Mouse (Mus musculus) cerebellum, adult 9-11 months (tissue): ENCODE measurements at regions not wholly inside any gene's neighbourhood (a gene's known extent, or its start where the extent isn't known, plus 50 kb on each side); places are given as distances from the start of the nearest gene placed in this dataset.

ENCODE experiments used
- DNase-seq: peaks from one replicate; pipeline ENCODE4 v3.0.0; 2022

- no peak for DNase-seq
These were observed 119.3 kb downstream of the Ttc8 start for GRCm38 (mm10) chr12:99039497-99040322.

DNA sequence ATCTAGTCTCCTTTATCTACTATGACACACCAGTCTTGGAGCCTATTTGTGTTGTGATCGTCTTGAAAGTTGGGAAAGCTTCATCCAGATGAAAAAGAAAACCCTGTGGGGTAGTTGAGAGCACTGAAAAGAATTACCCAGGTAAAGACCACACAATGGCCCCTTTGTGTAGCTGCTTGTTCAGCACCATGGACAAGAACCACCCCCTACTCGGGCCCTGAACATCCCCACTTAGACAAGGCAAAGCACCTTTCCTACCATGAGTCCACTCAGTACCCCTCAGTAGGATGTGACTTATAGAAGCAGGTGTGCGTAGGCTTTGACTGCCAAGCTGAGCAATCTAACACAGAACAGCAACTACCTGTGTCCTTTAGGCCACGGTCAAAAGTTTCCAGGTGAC, 121.2 kb downstream of the Ttc8 start:
- no peak for DNase-seq

DNA sequence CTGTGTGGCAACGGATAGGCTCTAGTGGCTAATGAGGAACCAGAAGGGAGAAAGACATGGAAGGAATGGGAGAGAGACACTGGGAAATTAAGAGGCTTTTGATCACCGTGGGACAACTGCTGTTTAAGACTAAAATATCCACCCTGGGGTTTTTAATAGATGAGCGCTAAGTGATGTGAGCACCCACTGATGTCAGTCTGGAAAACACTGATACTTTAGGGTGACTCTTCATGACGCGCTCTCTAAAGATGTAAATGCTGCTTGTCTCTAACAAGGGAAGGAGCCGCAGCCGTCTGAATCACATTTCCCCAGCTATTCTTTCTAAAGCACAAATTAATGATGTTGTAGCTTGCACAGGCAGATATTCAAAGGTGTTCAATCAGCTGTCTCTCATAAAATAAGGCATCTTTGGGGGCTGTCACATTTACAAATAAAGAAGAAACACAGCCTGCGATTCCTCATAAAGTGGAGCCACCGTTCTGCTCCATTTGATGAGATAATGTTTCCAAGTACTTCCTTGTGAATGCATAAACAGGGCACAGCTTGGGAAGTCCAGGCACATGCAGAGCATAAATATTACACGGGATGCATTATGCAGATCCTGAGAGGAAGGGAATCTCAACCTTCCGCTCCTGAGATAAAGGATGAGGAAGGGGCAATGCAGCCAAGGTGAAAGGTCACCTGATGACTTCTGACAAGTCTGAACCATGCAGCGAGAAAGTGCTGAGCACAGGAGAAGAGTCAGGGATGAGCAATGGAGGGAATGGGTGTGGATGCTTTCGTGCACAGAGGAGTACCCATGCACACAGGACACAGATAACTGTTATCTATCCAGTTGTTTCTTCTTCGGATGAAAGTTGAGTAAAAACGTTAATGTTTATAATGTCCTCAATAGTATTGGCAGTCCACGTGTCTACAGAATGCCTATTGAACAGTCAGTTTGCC, 122.8 kb downstream of the Ttc8 start:
- DNase-seq = no peak

GRCm38 (mm10) chr12:99044477-99044876, 124.1 kb downstream of the Ttc8 start:
- DNase-seq = no peak

- DNase-seq = no peak
These were observed 130.1 kb downstream of the Ttc8 start for GRCm38 (mm10) chr12:99050426-99050825.

- DNase-seq = peak; percentile 88
These were observed 132.2 kb downstream of the Ttc8 start for GRCm38 (mm10) chr12:99052599-99052998.

- DNase-seq = peak; percentile 47
These were observed 137.1 kb downstream of the Ttc8 start for GRCm38 (mm10) chr12:99057521-99057920.

- DNase-seq = no peak
These were observed 138.5 kb downstream of the Ttc8 start for GRCm38 (mm10) chr12:99058916-99059315.

DNA sequence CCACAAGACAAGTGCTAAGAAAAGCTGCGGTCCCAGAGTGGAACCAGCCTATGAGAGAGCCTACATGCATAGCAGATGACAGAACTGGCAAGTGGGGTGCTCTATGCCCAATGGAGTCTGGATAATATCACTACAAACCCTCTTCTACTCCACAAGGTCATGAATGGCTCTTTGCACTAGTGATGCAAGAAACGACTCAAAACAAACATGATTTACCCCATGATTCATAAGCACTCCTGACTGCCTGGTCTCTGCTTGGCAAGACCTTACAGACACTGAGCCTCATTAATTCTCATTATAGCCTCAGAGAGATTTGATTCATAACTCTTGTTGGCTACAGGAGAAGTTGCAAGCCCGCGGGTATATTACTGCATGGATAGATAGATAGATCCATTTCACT, 139.1 kb downstream of the Ttc8 start:
- DNase-seq = no peak

DNA sequence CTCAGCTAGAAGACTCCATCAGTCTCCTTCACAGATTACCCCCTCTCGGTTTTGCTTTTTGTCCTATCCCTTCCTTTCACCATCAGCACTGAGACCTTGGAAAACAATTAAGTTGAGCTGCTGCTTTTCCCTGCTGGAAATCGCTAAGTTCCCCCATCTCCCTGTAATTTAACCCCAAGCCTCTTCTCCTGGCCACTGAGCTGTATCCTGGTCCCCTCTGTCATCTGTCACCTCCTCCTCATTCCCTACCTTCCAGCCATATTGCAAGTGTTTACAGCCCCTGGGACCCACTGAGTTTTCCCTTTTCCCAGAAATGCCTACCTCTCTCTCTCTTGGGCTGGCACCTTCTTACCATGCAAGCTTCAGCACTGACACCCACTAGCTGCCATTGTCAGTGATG, 140.3 kb downstream of the Ttc8 start:
- DNase-seq = no peak

- DNase-seq = no peak
These were observed 143.1 kb downstream of the Ttc8 start for GRCm38 (mm10) chr12:99063441-99063840.

- no peak for DNase-seq
These were observed 143.5 kb downstream of the Ttc8 start for GRCm38 (mm10) chr12:99063885-99064284.

- no peak for DNase-seq
These were observed 147.6 kb downstream of the Ttc8 start for GRCm38 (mm10) chr12:99067962-99068361.

DNA sequence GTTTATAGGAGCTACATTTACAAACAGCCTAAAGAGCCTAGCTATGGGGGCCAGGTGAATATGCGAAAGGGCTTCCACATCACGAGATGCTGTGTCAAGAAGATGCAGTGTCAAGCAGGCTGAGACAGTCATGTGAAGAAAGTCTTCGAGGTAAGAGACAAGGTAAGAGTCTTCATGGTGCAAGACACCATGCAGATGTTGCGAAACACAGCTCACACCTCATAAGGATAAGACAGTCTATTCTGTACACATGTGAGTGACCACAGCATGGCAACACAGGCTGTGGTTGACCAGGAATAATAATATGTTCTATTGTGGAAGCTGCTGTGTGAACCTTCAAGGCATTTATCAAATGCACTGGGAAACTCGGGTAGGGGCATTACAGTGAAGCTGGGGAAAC, 153.4 kb downstream of the Ttc8 start:
- DNase-seq = no peak

DNA sequence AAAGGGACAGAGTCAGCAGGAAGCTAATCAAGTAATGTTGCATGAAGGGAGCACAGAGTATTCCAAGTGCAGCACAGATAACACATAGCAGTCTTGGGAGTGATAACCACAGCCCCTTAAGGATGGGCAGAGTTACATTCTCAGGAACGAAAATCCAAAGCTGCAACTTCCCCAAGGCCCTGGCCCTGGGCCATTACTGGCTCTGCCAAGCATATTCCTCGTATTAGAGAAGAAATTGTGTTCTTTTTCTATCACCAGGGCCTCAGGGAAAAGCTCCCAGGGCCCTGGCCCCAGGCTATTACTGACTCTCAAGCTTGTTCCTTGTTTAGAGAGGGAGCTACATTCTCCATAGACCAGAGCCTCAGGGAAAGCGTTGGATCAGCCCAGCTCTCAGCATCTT, 157.0 kb downstream of the Ttc8 start:
- no peak for DNase-seq

GRCm38 (mm10) chr12:99079873-99080272, 159.5 kb downstream of the Ttc8 start:
- no peak for DNase-seq

DNA sequence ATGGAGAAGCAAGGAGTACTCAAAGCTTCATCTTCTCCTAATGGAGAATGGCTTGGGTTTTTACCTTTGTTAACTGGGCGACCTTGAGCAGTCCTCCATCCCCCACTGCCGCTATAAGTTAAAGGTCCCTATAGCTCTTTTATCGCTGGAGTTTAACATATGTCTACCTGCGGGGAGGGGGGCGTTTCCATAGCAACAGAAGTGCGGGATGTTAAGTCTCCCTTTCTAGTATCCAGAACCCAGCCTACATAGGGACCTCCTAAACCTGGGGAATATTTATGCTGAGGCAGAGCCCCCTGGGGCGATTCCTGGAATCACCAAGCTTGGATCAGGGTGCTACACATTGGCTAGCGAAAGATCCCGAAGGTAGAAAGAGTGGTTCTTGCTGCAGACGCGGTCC, 163.2 kb downstream of the Ttc8 start:
- peak; percentile 17 for DNase-seq

GRCm38 (mm10) chr12:99084144-99084543, 163.8 kb downstream of the Ttc8 start:
- peak; percentile 91 for DNase-seq

DNA sequence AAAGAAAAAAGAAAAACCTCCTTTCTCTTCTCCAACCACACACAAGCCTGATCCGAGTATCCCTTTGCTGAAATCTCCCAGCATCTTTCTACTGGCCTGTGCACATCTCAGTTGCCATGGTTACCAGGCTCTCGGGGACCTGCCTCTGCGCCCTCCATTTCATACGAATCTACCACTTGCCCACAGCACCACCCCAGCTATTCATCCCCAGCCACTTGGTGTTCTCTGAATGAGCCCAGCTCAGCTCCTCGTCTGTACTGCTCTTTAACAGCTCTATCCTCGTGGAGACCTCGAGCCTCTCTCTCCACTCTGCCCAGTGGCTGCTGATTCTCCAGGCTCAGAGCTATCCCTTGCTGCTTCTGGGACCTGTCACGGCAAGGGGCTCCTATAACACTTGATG, 166.9 kb downstream of the Ttc8 start:
- DNase-seq = no peak

- DNase-seq = no peak
These were observed 171.4 kb downstream of the Ttc8 start for GRCm38 (mm10) chr12:99091770-99092169.

- no peak for DNase-seq
These were observed 172.8 kb downstream of the Ttc8 start for GRCm38 (mm10) chr12:99093151-99093550.

GRCm38 (mm10) chr12:99093989-99094388, 173.6 kb downstream of the Ttc8 start:
- no peak for DNase-seq

- DNase-seq = peak; percentile 87
These were observed 176.7 kb downstream of the Ttc8 start for GRCm38 (mm10) chr12:99096930-99097617.
